Mouse (Mus musculus) cortical plate, adult 2 months (tissue): Measurements from ENCODE around the gene Enpp5. TPM values are rescaled to one million over a fixed set of nuclear protein-coding genes. Genes with fewer than 3 reads are reported as not detected.

Experiments
- H3K27ac ChIP-seq: fragments of 200-500 bp; 2 replicates; pipeline ENCODE4 v1.5.1; 2012; ENCODE audit warnings: low read length, control low read depth, inconsistent platforms; ENCODE audit not compliant: insufficient read depth
- H3K4me1 ChIP-seq: fragments of 200-500 bp; 2 replicates; pipeline ENCODE4 v1.6.1; 2011; ENCODE audit warnings: low read length; ENCODE audit not compliant: control insufficient read depth, insufficient read depth
- H3K4me3 ChIP-seq: fragments of 200-500 bp; 2 replicates; pipeline ENCODE4 v1.5.1; 2011; ENCODE audit warnings: mild to moderate bottlenecking, low read length, control low read depth; ENCODE audit not compliant: insufficient read depth
- CTCF ChIP-seq: fragments of 200-500 bp; IDR thresholded peaks from 2 replicates; pipeline ENCODE4 v1.5.1; 2011; ENCODE audit warnings: mild to moderate bottlenecking, control low read depth, low read length; ENCODE audit not compliant: insufficient read depth; ENCODE audit errors: extremely low read depth
- POLR2A ChIP-seq: fragments of 200-500 bp; IDR thresholded peaks from 2 replicates; pipeline ENCODE4 v1.6.1; 2011; ENCODE audit warnings: mild to moderate bottlenecking, low read length, control low read depth; ENCODE audit not compliant: insufficient read depth; ENCODE audit errors: extremely low read depth
- polyA plus RNA-seq: library from polyadenylated mRNA; depleted of rRNA; stranded (reverse); fragments of >200 nt; gene quantifications from 2 replicates; pipeline ENCODE4 v1.2.3, GENCODE M21; 2012; rRNA removed

Gene Enpp5
- polyA plus RNA-seq, result 204 and 216 TPM in 2 replicates

GRCm38 (mm10) chr17:44078631-44079350 lies at the start of gene Enpp5:
Gene Enpp5 (plus strand): TSS chr17:44078813.
- TF ChIP-seq CTCF (no peak), POLR2A (peak; percentile 91)
- H3K4me1 ChIP-seq, result peaks cover 11% of the 10 kb centered on the region
- H3K4me3 ChIP-seq, result peak within 1 kb of the TSS; percentile 46
- peak within 1 kb of the TSS; percentile 61; the same call in 1 of the 2 replicates for H3K27ac ChIP-seq

- Histone ChIP-seq H3K27ac (0 out of 2 replicates have a peak overlapping the region, but pooled peaks have one; percentile 43), H3K4me1 (peaks cover 18% of the 10 kb centered on the region), H3K4me3 (no peak overlapping the region)
- no peak for TF ChIP-seq POLR2A
- TF ChIP-seq CTCF, result no peak
These were observed 49.0 kb upstream of the Enpp5 start for GRCm38 (mm10) chr17:44029616-44030015.

GRCm38 (mm10) chr17:44030776-44031587 lies 47.6 kb upstream of the Enpp5 start:
- TF ChIP-seq CTCF (no peak), POLR2A (no peak)
- H3K4me1 ChIP-seq, result peaks cover 16% of the 10 kb centered on the region
- H3K4me3 ChIP-seq, result no peak overlapping the region
- H3K27ac ChIP-seq, result peak overlapping the region; percentile 94

GRCm38 (mm10) chr17:44035005-44035404 lies 43.6 kb upstream of the Enpp5 start:
- TF ChIP-seq CTCF (no peak), POLR2A (no peak)

GRCm38 (mm10) chr17:44038656-44039055 lies 40.0 kb upstream of the Enpp5 start:
- H3K4me1 ChIP-seq, result no peaks in the 10 kb centered on the region
- TF ChIP-seq POLR2A (no peak), CTCF (peak; percentile 36; the same call in 1 of the 2 replicates)
- no peak overlapping the region for H3K4me3 ChIP-seq
- 0 out of 2 replicates have a peak overlapping the region, but pooled peaks have one; percentile 42 for H3K27ac ChIP-seq

More at GRCm38 (mm10) chr17:44035005-44035404, 43.6 kb upstream of the Enpp5 start:
- Histone ChIP-seq H3K4me1 (peaks cover 5% of the 10 kb centered on the region), H3K4me3 (no peak overlapping the region), H3K27ac (no peak overlapping the region)

GRCm38 (mm10) chr17:44040449-44040848 lies 38.2 kb upstream of the Enpp5 start:
- Histone ChIP-seq H3K27ac (no peak overlapping the region), H3K4me1 (no peaks in the 10 kb centered on the region), H3K4me3 (no peak overlapping the region)
- TF ChIP-seq POLR2A (no peak), CTCF (no peak)

- no peak for TF ChIP-seq CTCF
- no peak for TF ChIP-seq POLR2A
- no peaks in the 10 kb centered on the region for H3K4me1 ChIP-seq
- H3K4me3 ChIP-seq, result no peak overlapping the region
- H3K27ac ChIP-seq, result no peak overlapping the region
These were observed 36.3 kb upstream of the Enpp5 start for GRCm38 (mm10) chr17:44042301-44042700.

GRCm38 (mm10) chr17:44042861-44043260 lies 35.8 kb upstream of the Enpp5 start:
- no peak overlapping the region for H3K4me3 ChIP-seq
- H3K27ac ChIP-seq, result no peak overlapping the region
- TF ChIP-seq POLR2A (no peak), CTCF (no peak)
- no peaks in the 10 kb centered on the region for H3K4me1 ChIP-seq

- TF ChIP-seq CTCF (no peak), POLR2A (no peak)
These were observed 25.2 kb upstream of the Enpp5 start for GRCm38 (mm10) chr17:44053427-44053826.

GRCm38 (mm10) chr17:44057123-44057522 lies 21.5 kb upstream of the Enpp5 start:
- Histone ChIP-seq H3K4me1 (no peaks in the 10 kb centered on the region), H3K4me3 (no peak overlapping the region), H3K27ac (no peak overlapping the region)
- TF ChIP-seq POLR2A (no peak), CTCF (no peak)

More at GRCm38 (mm10) chr17:44053427-44053826, 25.2 kb upstream of the Enpp5 start:
- Histone ChIP-seq H3K4me3 (no peak overlapping the region), H3K4me1 (no peaks in the 10 kb centered on the region), H3K27ac (no peak overlapping the region)
